Mouse (Mus musculus) hindbrain, embryonic 15.5 days (tissue): ENCODE data around the gene Dlgap3. TPM values are rescaled to one million over a fixed set of nuclear protein-coding genes. Genes with fewer than 3 reads are reported as not detected.

Experiments
- ATAC-seq: fragments of 200-750 bp; cut with Nextera tagmentation; 2 replicates; pipeline ENCODE4 v1.8.0; 2017; ENCODE audit warnings: low read depth, moderate number of reproducible peaks, moderate TSS enrichment; ENCODE audit not compliant: low FRiP score
- H3K27ac ChIP-seq: fragments of 300-500 bp; sonication (generic); replicated peaks from 2 replicates; pipeline ENCODE4 v1.5.1; 2015; ENCODE audit warnings: mild to moderate bottlenecking, inconsistent platforms
- H3K27me3 ChIP-seq: fragments of 300-500 bp; sonication (generic); 2 replicates; pipeline ENCODE4 v1.6.1; 2015; ENCODE audit warnings: control low read depth, inconsistent platforms
- H3K36me3 ChIP-seq: fragments of 300-500 bp; sonication (generic); 2 replicates; pipeline ENCODE4 v1.6.1; 2015; ENCODE audit warnings: control low read depth, inconsistent platforms
- H3K4me1 ChIP-seq: fragments of 300-500 bp; sonication (generic); replicated peaks from 2 replicates; pipeline ENCODE4 v1.6.1; 2015; ENCODE audit warnings: control low read depth, inconsistent platforms
- H3K4me2 ChIP-seq: fragments of 300-500 bp; sonication (generic); 2 replicates; pipeline ENCODE4 v1.6.1; 2015; ENCODE audit warnings: moderate library complexity, mild to moderate bottlenecking, inconsistent platforms
- H3K4me3 ChIP-seq: fragments of 300-500 bp; sonication (generic); 2 replicates; pipeline ENCODE4 v1.5.1; 2015; ENCODE audit warnings: mild to moderate bottlenecking, inconsistent platforms
- H3K9ac ChIP-seq: fragments of 300-500 bp; sonication (generic); 2 replicates; pipeline ENCODE4 v1.6.1; 2015; ENCODE audit warnings: inconsistent platforms
- H3K9me3 ChIP-seq: fragments of 300-500 bp; sonication (generic); 2 replicates; pipeline ENCODE4 v1.6.1; 2016; ENCODE audit warnings: control low read depth, inconsistent platforms
- WGBS: fragments of 180-500 bp; shearing (Covaris S2); methylation state at CpG from one replicate; pipeline ENCODE4 v1.1.7; 2015; 5-methylcytosine and 5-hydroxymethylcytosine counted together
- polyA plus RNA-seq: library from polyadenylated mRNA; unstranded; fragments of >200 nt; fragmentation: Nextera tagmentation; extraction: Ambion mirVana; gene quantifications from 2 replicates; pipeline ENCODE4 v1.2.1, GENCODE M21; 2015

Gene Dlgap3
- polyA plus RNA-seq, 1 experiment from 2014 or later, result 32.0 TPM

GRCm38 (mm10) chr4:127200164-127200722, 31.2 kb downstream of the Dlgap3 start:
- Histone ChIP-seq H3K36me3 (peaks cover 11% of the 10 kb centered on the region), H3K27me3 (no peaks in the 10 kb centered on the region), H3K27ac (no peak overlapping the region), H3K4me3 (no peak overlapping the region), H3K9ac (no peak overlapping the region), H3K4me2 (no peak overlapping the region), H3K4me1 (no peaks in the 10 kb centered on the region), H3K9me3 (no peaks in the 10 kb centered on the region)
- 91% methylated on average over 12 of the region's 12 CpGs for WGBS
- ATAC-seq, result no peak; the same call in 1 of the 2 replicates

GRCm38 (mm10) chr4:127200769-127201617, 32.0 kb downstream of the Dlgap3 start:
- WGBS, result 70% methylated on average over 13 of the region's 13 CpGs
- Histone ChIP-seq H3K36me3 (peaks cover 6% of the 10 kb centered on the region; the same call in 1 of the 2 replicates), H3K4me3 (no peak overlapping the region), H3K27ac (no peak overlapping the region), H3K4me2 (no peak overlapping the region), H3K9ac (no peak overlapping the region), H3K9me3 (no peaks in the 10 kb centered on the region), H3K27me3 (no peaks in the 10 kb centered on the region), H3K4me1 (no peaks in the 10 kb centered on the region)
- ATAC-seq, result no peak

- Histone ChIP-seq H3K9me3 (no peaks in the 10 kb centered on the region), H3K4me2 (no peak overlapping the region), H3K27me3 (no peaks in the 10 kb centered on the region), H3K27ac (no peak overlapping the region), H3K4me3 (no peak overlapping the region), H3K4me1 (no peaks in the 10 kb centered on the region), H3K36me3 (peaks cover 6% of the 10 kb centered on the region; the same call in 1 of the 2 replicates), H3K9ac (no peak overlapping the region)
- no peak for ATAC-seq
- WGBS, result 82% methylated on average over 1 of the region's 1 CpGs
Observed at GRCm38 (mm10) chr4:127203081-127203480, 34.1 kb downstream of the Dlgap3 start.

- Histone ChIP-seq H3K27ac (peak overlapping the region; percentile 71), H3K4me2 (no peak overlapping the region), H3K4me3 (no peak overlapping the region), H3K27me3 (no peaks in the 10 kb centered on the region), H3K4me1 (peaks cover 14% of the 10 kb centered on the region), H3K36me3 (no peaks in the 10 kb centered on the region), H3K9me3 (no peaks in the 10 kb centered on the region), H3K9ac (no peak overlapping the region)
- ATAC-seq, result no peak
- 46% methylated on average over 9 of the region's 9 CpGs for WGBS
Observed at GRCm38 (mm10) chr4:127211318-127211717, 42.3 kb downstream of the Dlgap3 start.

- H3K9ac ChIP-seq, result no peak overlapping the region
Observed at GRCm38 (mm10) chr4:127214510-127214909, 45.5 kb downstream of the Dlgap3 start.

GRCm38 (mm10) chr4:127215103-127215502, 46.1 kb downstream of the Dlgap3 start:
- H3K27me3 ChIP-seq, result no peaks in the 10 kb centered on the region
- no peaks in the 10 kb centered on the region for H3K36me3 ChIP-seq
- no peak overlapping the region for H3K4me2 ChIP-seq
- ATAC-seq, result no peak
- no peak overlapping the region for H3K27ac ChIP-seq
- no peak overlapping the region for H3K4me3 ChIP-seq
- H3K9me3 ChIP-seq, result no peaks in the 10 kb centered on the region
- peaks cover 14% of the 10 kb centered on the region for H3K4me1 ChIP-seq
- WGBS, result 59% methylated on average over 11 of the region's 11 CpGs
- H3K9ac ChIP-seq, result no peak overlapping the region

More at GRCm38 (mm10) chr4:127214510-127214909, 45.5 kb downstream of the Dlgap3 start:
- no peak overlapping the region for H3K4me2 ChIP-seq
- 18% methylated on average over 28 of the region's 28 CpGs for WGBS
- H3K27ac ChIP-seq, result no peak overlapping the region
- no peak overlapping the region for H3K4me3 ChIP-seq
- no peaks in the 10 kb centered on the region for H3K36me3 ChIP-seq
- H3K4me1 ChIP-seq, result peaks cover 14% of the 10 kb centered on the region
- H3K27me3 ChIP-seq, result no peaks in the 10 kb centered on the region
- no peaks in the 10 kb centered on the region for H3K9me3 ChIP-seq
- ATAC-seq, result 0 out of 2 replicates have a peak, but pooled peaks have one; percentile 50

- no peak for ATAC-seq
- Histone ChIP-seq H3K4me2 (no peak overlapping the region), H3K27ac (no peak overlapping the region), H3K27me3 (no peaks in the 10 kb centered on the region), H3K36me3 (peaks cover 4% of the 10 kb centered on the region), H3K4me3 (no peak overlapping the region), H3K9ac (no peak overlapping the region), H3K9me3 (no peaks in the 10 kb centered on the region), H3K4me1 (peaks cover 8% of the 10 kb centered on the region)
- 44% methylated on average over 8 of the region's 9 CpGs for WGBS
Observed at GRCm38 (mm10) chr4:127215799-127216198, 46.8 kb downstream of the Dlgap3 start.

GRCm38 (mm10) chr4:127216251-127216651, 47.2 kb downstream of the Dlgap3 start:
- no peak for ATAC-seq
- no peaks in the 10 kb centered on the region for H3K9me3 ChIP-seq
- no peak overlapping the region for H3K27ac ChIP-seq
- WGBS, result 64% methylated on average over 4 of the region's 4 CpGs
- no peaks in the 10 kb centered on the region for H3K27me3 ChIP-seq
- no peak overlapping the region for H3K4me2 ChIP-seq
- H3K9ac ChIP-seq, result no peak overlapping the region
- no peak overlapping the region for H3K4me3 ChIP-seq
- H3K4me1 ChIP-seq, result peaks cover 3% of the 10 kb centered on the region
- peaks cover 4% of the 10 kb centered on the region for H3K36me3 ChIP-seq

GRCm38 (mm10) chr4:127217048-127217447, 48.0 kb downstream of the Dlgap3 start:
- H3K36me3 ChIP-seq, result peaks cover 4% of the 10 kb centered on the region
- WGBS, result 60% methylated on average over 11 of the region's 11 CpGs
- no peak overlapping the region for H3K27ac ChIP-seq
- no peaks in the 10 kb centered on the region; the same call in 1 of the 2 replicates for H3K4me1 ChIP-seq
- H3K27me3 ChIP-seq, result 0 out of 2 replicates have a peak, but pooled peaks cover 2% of the 10 kb centered on the region
- H3K9me3 ChIP-seq, result no peaks in the 10 kb centered on the region
- H3K4me3 ChIP-seq, result no peak overlapping the region
- no peak for ATAC-seq
- H3K4me2 ChIP-seq, result no peak overlapping the region
- no peak overlapping the region for H3K9ac ChIP-seq

- no peak overlapping the region for H3K9ac ChIP-seq
- ATAC-seq, result no peak
- 43% methylated on average over 10 of the region's 10 CpGs for WGBS
Observed at GRCm38 (mm10) chr4:127223291-127223690, 54.3 kb downstream of the Dlgap3 start.

GRCm38 (mm10) chr4:127223755-127224154, 54.8 kb downstream of the Dlgap3 start:
- Histone ChIP-seq H3K4me1 (peaks cover 24% of the 10 kb centered on the region; the same call in 1 of the 2 replicates), H3K9me3 (no peaks in the 10 kb centered on the region), H3K4me2 (no peak overlapping the region), H3K4me3 (no peak overlapping the region), H3K27ac (no peak overlapping the region), H3K27me3 (0 out of 2 replicates have a peak, but pooled peaks cover 2% of the 10 kb centered on the region), H3K36me3 (peaks cover 4% of the 10 kb centered on the region), H3K9ac (no peak overlapping the region)
- ATAC-seq, result no peak
- WGBS, result 57% methylated on average over 4 of the region's 4 CpGs

More at GRCm38 (mm10) chr4:127223291-127223690, 54.3 kb downstream of the Dlgap3 start:
- Histone ChIP-seq H3K9me3 (no peaks in the 10 kb centered on the region), H3K4me2 (no peak overlapping the region), H3K27me3 (0 out of 2 replicates have a peak, but pooled peaks cover 2% of the 10 kb centered on the region), H3K4me1 (peaks cover 24% of the 10 kb centered on the region; the same call in 1 of the 2 replicates), H3K4me3 (no peak overlapping the region), H3K27ac (no peak overlapping the region), H3K36me3 (peaks cover 4% of the 10 kb centered on the region)
